Mouse (Mus musculus) cerebral cortex, adult 2 months (tissue): ENCODE results near the gene Ascc1.

Experiments
- WGBS: fragments of 180-500 bp; shearing (Covaris S2); methylation state at CpG from one replicate; pipeline ENCODE4 v1.1.7; 2018; 5-methylcytosine and 5-hydroxymethylcytosine counted together

The Ascc1 gene

DNA sequence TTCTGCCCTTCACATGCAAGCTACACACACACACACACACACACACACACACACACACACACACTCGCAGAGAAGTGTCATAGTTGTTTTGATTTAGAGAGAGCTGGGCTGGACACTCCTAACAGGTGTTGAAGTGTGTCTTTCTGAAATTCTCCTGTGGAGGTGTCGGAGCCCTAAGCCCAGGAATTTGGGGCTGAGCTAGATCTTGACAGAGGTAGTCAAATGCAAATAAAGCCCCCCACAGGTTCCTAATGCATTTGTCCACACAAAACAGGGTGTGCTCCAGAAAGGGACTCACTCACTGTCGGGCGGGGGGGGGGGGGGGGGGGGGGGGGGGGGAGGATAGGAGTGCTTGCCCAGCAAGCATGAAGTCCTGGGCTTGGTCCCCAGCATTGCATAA, 25.5 kb upstream of the Ascc1 start:
- 79% methylated on average over 2 of the region's 4 CpGs for WGBS

DNA sequence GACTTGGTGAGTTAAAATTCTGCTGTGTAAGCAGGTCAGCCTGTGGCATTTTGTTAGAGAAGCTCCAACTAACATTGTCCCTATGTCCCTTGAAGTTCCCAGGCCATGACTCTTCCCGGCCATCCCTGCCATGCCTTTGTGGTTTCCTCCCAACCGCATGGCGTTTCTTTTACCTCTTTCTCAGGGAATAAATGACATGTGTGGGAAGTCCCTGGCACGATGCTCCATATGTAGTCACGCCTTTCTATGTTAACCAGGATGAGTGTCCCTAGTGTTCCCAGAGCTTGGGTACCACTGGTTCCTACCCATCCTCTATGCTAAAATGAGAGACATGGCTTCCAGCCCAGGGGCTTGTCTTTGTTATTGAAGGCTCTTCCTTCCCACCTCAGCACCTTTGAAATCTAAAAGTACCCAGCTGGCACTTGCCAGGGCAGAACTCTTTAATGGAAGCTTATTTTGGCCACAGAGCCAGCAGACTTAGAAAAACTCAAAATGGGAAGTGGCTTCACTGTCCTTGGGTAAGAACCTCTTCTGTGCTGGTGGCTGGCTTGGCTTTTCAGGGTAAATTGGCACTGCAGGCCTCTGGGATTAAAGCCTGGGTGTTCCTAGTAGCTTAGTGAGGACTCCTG, 24.8 kb upstream of the Ascc1 start:
- 49% methylated on average over 5 of the region's 5 CpGs for WGBS

DNA sequence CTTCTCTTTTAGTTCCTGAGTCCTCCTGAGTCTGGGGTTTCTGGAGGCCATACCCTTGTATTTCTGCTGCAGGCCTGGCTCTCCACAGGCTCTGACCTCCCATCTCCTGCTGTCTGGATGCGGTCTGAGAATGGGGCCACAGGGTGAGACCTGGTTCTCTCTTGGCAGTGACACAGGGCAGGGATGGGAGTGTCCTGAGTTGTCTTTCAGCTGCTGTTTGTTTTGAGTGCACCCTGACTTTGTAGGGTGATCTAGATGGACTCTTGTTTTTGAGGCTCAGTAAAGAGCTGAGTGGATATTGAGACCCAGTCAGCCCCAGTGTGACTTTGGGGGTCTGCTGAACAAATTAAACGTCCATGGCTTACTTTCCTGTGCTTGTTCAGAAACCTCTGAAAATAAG, 24.2 kb upstream of the Ascc1 start:
- WGBS = 60% methylated on average over 2 of the region's 2 CpGs

DNA sequence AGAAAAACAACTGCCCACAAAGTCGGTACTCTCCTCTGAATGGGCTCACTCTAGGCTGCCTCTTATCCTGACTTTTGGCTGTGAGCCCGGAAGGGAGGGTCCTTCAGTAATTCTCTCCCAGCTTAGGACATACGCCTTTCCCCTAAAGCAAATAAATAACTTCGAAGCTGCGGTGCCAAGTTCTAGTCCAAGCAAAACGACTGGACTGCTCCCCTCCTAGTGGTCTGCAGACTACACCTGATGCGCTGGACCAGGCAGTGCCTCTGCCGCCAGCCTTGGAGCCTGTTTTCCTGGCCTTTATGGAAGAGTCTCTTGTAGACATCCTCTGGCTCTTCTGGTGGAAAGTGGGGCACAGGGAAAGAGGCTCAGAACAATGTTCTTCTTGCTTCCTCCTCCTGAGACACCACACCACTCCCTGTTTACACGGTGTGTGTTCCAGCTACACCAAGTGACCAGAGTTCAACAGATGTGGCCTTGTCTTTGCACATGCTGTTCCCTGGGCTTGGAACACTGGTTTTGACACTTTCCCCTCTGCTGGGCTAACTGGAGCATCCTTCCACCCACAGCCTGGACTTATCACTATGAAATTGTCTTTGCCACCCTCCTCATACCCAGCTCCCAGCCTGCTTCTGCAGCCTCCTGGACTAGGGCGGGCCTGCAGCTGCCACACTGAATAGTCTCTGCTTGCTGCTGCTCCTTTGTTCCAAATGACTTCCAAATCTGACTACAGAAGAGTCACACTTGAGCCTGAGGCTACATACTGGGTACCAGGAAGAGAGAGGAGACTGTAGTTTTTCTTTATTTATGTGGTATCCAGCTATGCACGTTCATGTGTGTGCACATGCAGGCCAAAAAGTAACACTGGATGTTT, 23.5 kb upstream of the Ascc1 start:
- WGBS = 27% methylated on average over 11 of the region's 11 CpGs

DNA sequence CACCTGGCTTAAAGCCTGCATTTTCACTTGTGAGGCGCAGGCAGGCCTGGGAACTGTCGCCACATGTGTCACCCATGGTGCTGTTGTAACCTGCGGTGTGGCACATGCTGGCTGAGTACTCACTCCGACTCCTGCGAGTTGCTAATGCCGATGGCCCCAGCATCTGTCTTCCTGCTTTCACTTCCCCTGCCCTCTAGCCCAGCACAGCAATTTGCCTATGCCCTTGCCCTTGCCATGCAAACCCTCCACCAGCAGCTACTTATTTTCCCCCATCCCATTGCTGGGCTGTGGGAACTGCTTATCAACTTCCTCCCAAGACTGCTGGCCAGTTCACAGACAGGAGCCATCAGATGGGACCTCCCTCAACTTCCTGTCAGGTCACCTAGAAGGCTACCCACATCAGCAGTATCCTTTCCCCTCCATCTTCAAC, 21.8 kb upstream of the Ascc1 start:
- WGBS = 85% methylated on average over 6 of the region's 6 CpGs

DNA sequence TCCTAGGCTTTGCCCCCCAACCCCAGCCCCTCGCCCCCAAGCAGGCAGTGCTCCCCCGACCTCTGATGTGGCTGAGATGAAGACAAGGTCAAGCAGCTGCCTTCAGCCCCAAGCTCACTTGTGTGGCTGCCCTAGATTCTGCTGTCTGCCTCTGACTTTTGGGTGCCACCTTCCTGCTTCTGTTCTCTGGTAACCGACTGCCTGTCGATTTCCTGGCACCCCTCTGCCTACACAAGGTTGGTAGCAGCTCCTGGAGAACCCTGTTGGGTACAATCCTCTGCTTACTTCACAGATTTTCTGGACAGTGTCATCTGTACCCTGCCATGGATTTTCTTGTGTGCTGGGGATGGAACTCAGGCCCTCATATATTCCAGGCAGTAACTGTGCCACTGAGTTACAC, 21.3 kb upstream of the Ascc1 start:
- 62% methylated on average over 4 of the region's 4 CpGs for WGBS

DNA sequence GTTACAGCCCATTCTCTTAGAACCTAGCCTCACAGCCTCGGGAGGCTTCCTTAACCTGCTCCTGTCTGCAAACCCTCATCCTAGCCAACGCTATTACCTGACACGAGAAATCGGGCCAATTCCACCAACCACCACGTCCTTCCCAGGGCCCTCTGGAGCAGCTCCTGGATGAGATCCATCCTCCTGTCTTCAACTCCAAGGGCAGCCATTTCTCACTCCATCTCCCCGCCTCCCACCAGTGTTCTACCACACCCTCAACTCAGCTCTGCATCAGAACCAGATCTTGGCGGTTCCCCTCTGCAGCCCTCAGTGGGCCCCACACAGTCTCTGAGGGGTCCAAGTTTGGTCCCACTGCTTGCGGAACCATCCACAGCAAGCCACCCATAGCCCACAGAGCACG, 20.8 kb upstream of the Ascc1 start:
- WGBS = 81% methylated on average over 9 of the region's 9 CpGs

DNA sequence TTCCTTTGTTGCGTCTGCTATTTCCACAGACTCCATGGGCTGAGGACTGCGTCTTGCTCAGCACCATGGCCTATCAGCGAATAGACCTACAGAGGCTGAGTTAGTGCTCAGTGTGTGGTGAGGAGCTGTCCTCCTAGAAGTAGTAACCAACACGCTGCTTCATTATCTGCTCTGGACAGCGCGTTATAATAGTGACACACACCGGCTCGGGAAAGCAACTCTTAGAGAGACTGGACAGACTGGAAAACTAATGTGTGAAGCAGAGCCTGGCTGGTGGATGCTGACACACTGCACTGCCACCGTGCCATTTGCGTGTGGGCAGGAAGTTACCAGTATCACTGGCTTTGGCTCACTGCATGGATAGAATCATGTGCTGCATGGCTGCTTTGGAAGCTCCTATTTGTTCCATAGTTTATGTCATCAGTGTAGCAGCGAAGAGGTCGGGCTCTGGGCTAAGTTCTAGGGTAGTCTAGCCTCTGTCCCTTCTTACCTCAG, 20.2 kb upstream of the Ascc1 start:
- WGBS = 86% methylated on average over 12 of the region's 12 CpGs

DNA sequence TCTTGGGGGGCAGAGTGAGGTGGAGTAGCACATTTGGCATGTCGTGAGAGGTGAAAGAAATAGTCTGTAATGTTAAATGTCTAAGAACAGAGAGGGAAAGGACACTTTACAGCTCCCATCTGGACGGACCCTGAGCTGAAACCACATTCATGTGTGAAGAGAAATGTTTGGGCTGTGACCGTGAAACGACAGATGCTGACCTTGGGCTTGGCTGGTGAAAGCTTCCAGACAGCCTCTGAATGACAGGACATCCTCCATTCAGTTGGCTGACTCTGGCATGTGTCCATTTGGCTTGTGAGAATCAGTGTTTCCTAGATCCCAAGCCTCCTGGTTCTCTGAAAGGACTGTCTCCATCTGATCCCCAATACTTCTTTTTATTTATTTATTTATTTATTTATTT, 14.6 kb upstream of the Ascc1 start:
- 78% methylated on average over 4 of the region's 4 CpGs for WGBS

DNA sequence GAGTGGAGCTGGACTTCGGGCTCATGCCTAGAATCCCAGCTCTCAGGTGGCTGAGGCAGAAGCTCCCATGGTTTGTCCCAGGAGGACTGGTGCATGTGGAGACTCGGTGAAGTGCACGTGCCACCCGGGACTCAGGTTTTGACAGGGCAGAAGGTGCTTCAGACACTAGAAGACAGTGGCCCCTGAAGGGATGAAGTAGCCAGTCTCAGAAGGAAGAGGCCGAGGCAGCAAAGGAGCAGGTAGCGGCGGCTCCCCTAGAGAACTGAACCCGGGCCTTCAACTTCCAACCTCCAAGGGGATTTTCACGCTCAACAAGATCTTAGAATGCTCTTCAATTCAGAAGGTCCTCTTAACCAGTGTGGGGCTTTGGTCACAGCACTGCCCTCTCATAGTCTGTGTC, 12.2 kb upstream of the Ascc1 start:
- 98% methylated on average over 9 of the region's 9 CpGs for WGBS

DNA sequence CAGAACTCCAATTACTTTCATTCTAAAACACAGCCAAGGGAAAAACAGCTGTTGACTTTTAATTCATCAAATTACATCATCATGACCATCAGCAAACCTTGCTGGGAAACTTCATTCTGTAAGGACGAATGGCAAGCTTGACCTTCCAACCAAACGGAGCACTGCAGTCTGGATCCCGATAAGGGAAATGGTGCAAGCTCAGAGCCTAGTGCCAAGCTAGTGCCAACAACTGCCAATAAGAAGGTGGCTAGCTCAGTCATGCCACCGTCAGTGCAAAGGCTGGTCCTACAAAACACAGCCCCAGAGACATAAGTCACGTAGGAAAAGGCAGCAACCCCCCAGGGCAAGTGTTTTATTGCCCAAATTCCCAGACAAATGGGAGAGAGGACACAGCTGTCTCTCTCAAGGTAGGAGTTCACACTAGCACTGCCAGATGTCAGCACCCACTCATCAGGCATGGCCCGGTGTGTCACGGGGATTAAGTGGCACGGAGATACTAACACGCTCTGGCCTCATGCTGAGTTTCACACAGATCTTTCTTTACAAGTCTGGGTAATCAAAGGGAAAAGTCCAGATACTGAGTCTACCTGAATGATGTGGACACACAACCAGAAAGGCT, 11.2 kb upstream of the Ascc1 start:
- WGBS = 71% methylated on average over 9 of the region's 9 CpGs

DNA sequence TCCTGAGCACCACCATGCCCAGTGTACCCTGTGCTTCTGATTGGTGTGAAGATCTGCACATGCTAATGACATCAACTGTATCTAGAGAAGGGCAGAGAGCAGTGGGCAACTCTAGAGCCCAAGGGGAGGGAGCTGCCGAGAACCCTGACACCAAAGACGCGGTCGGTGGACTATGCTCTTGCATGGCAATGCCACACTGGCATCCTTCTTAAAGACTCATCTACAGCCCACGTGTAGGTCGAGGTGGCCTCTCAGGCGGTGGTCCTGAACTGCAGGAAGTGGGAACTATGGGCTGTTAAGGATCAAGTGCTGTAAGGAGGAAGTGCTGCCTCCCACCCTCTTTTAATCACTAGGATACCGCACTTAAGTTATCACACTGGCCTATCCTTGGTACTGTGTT, 10.6 kb upstream of the Ascc1 start:
- 86% methylated on average over 8 of the region's 8 CpGs for WGBS

DNA sequence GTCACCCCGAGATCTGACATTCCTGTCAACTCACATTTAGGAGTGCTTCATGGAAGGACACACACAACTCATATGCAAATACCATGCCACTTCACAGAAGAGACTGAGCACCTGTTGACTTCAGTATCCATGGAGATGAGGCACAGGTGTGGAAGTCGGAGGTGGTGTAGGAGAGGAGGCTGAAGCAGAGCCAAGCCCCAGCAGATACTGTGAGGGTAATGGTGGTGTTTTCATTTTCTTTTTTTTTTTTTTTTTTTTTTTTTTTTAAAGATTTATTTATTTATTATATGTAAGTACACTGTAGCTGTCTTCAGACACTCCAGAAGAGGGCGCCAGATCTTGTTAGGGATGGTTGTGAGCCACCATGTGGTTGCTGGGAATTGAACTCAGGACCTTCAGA, 8.8 kb upstream of the Ascc1 start:
- WGBS = 96% methylated on average over 2 of the region's 3 CpGs

DNA sequence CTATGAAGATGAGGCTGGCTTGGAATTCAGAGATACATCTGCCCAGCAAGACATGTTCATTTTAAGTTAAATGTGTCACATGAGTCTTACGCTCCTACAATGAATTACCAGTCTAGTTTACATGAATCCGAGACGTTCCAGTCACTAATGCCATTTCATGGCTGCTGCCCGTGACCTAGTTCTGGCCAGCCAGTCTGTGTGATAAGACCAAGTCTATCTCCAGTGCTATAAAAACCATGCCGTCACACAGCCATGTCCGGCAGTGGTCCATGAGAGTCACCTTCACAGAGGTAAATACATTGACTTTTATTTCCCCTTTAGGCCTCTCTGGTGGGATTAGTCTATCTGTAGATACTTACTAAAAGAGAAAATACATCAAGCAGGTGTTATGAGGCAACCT, 6.7 kb upstream of the Ascc1 start:
- WGBS = 85% methylated on average over 6 of the region's 6 CpGs

DNA sequence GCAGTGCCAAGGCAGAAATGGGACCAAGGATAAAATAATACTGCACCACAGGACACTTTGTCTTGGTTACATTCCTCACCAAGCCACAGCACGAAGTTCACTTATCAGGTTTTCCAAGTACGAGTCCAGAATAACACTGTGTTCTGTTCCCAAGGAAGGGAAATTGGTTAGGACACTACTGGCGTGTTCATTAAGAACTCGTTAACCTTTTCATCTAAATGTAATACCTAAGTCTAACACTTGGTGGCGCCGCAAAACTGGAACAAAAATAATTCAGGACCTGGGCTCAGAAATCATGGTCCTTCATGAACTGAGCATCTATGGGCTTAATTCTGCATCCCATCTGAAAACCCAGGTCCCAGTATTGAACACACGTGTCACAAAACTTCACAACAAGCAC, 5.0 kb upstream of the Ascc1 start:
- 13% methylated on average over 7 of the region's 7 CpGs for WGBS

DNA sequence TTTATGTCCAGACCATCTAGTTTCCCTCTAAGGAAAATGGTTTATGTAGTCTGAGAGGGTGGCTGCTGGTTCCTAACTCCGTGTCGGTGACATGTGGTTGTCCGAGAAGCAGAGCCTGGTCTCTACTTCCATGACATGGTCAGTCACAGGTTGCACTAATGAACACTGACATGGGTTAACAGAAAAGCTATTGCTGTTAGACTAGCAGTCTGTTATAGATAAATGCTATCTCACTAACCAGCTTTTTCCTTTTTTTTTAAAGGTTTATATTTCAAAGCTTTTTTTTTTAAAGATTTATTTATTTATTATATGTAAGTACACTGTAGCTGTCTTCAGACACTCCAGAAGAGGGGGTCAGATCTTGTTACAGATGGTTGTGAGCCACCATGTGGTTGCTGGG, 3.5 kb upstream of the Ascc1 start:
- 89% methylated on average over 3 of the region's 3 CpGs for WGBS

DNA sequence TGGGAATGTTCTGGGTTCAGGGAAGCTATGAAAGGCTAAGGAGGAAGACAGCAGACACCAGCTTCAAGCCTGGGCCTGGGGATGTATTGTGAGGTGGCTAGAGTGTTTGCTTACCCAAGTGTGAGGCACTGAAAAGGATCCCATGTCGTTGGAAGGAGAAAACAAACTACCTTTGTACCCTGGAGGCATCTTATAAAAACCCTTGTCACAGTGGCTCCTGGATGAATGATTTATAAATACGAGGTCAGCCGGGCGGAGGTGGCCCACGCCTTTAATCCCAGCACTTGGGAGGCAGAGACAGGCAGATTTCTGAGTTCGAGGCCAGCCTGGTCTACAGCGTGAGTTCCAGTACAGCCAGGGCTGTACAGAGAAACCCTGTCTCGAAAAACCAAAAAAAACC, 942 bp upstream of the Ascc1 start:
- 84% methylated on average over 8 of the region's 8 CpGs for WGBS

DNA sequence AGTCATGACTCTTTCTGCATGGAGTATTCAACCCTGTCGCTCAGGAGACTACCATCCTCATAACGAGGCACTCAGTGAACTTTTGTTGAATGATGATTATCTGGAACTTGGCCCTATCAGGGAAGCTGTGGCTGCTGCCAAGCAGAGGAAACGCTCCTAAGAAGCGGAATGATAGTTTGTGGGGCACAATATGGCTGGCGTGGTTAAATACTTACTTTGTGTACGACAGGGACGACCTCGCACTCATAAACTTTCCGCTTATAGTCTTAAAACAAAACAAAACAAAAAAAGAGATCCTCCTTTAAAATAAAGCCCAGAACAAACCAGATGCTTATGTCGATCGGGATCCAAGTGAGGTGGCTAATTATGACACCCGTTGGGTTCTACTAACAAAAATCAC, 402 bp upstream of the Ascc1 start:
- under 1% methylated on average over 12 of the region's 12 CpGs for WGBS

DNA sequence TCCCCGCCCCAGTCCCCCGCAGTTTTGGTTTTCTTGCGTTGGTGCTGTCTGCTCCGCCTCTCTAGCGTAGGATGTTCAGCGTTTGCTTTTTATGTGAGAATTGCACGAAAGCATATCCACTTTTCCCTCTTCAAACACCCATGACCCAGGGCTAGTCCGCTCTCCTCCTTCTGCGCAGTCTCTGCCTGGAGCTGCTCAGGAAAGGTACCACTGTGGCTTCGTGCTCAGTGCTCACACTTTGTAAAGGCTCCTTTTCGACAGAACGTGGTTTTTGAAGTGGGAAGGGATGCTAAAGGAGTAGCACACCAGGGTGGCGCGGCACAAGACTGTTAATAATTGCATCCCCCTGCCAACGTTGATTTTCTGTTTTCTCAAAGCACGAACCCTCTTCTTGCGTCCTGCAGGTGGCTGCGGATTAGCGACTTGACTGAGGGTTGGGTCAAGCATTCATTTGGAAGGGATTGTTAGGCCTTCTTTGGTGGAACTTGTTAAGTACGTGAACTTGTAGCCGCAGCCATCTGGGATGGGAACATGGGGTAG, 678 bp downstream of the Ascc1 start:
- WGBS = under 1% methylated on average over 21 of the region's 21 CpGs

DNA sequence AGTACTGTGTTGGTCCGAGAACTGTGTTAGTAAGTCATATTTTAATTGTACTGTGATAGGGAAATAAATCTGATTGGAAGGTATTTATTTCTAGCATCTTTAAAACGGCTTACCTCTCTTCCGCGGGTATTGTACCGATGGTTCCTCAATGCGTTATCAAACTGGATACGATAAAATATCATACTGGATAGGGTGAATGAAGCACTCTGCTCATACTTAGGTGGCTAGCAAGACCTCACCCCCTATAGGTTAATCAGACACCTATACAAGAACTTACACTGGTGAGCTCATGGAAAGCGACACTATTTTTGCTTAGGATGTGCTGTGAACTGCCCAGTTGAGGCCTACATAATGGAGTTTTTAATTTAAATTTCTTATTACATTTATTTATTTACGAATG, 1.2 kb downstream of the Ascc1 start:
- 67% methylated on average over 9 of the region's 9 CpGs for WGBS

DNA sequence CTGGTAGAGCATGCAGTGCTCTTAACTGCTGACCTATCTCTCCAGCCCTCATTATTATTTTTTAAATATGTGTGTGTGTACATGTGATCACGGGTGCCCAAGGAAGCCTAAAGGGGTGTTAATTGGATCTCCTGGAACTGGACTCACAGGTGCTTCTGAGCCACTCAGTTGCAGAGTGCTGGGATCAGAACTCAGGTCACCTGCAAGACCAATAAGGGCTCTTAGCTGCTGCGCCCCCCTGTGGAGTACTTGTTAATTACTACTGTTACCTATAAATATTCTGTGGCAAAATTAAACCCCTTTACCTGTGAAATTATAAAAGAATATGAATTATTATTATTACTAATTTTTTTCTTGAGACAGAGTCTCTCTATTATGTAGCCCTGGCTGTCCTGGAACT, 2.7 kb downstream of the Ascc1 start:
- WGBS = 57% methylated on average over 2 of the region's 2 CpGs

DNA sequence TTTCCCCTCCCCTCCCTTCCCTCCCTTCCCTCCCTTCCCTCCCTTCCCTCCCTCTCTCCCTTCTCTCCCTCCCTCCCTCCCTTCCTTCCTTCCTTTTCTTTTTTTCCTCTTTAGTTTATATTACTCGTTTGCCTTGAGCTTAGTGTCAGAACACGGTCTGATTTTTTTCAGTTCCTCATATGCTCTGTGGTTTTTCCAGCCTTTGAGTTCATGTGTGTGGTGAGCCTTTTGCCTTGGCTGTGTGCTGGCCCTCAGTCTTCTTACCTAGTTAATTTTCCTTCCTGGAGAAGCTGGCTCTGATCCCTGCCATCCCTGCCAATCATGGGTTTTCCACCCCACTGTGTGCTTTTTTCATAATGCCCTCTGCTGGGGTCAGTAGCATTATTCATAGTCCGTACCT, 6.5 kb downstream of the Ascc1 start:
- WGBS = 54% methylated on average over 3 of the region's 3 CpGs

DNA sequence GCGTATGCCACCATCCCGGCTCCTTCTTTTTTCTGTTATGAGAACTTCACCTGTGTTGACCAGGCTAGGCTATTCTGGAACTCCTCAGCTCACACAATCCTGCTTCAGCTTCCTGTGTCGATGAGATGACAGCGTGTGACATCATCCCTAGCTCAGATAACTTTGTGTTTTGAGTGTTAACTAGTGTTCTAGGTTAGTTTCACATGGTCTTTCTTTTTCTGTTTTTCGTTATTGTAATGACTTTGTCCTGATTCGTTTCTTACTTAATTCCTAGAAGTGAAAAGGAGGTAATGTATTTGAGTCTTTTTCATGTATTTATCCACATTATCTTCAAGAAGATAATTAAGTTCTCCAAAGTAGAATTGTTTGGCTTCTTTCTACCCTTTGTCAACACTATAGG, 13.6 kb downstream of the Ascc1 start:
- 95% methylated on average over 6 of the region's 6 CpGs for WGBS
